Mouse (Mus musculus) megakaryocyte, embryonic 14.5 days (primary cell): ENCODE results near the gene Ubn1.

Source experiments
- FLI1 ChIP-seq: IDR thresholded peaks from 2 replicates; pipeline ENCODE4 v1.6.1; 2012; ENCODE audit warnings: low read length, inconsistent platforms, mixed read lengths
- GATA1 ChIP-seq: IDR thresholded peaks from 3 replicates; pipeline ENCODE4 v1.6.1; 2012; ENCODE audit warnings: mixed read lengths, low read length, inconsistent platforms, borderline replicate concordance

GRCm38 (mm10) chr16:5012036-5013005 is 37.5 kb upstream of the Ubn1 start:
- no peak for TF ChIP-seq GATA1
- TF ChIP-seq FLI1: no peak
